Mouse (Mus musculus) ES-E14 (cell line): ENCODE results near the gene Rai14.

Experiments
- CHD2 ChIP-seq: IDR thresholded peaks from 2 replicates; pipeline ENCODE4 v1.6.1; 2014; ENCODE audit warnings: mild to moderate bottlenecking, low read depth, low read length, inconsistent platforms
- HCFC1 ChIP-seq: IDR thresholded peaks from 2 replicates; pipeline ENCODE4 v1.6.1; 2012; ENCODE audit warnings: low read length, inconsistent platforms, borderline replicate concordance; ENCODE audit not compliant: insufficient read depth
- MAFK ChIP-seq: IDR thresholded peaks from 2 replicates; pipeline ENCODE4 v1.6.1; 2014; ENCODE audit warnings: mild to moderate bottlenecking, low read depth, low read length, inconsistent platforms; ENCODE audit not compliant: insufficient read depth
- ZC3H11A ChIP-seq: IDR thresholded peaks from 2 replicates; pipeline ENCODE4 v1.6.1; 2012; ENCODE audit warnings: low read depth, mild to moderate bottlenecking, inconsistent platforms, low read length, borderline replicate concordance

DNA sequence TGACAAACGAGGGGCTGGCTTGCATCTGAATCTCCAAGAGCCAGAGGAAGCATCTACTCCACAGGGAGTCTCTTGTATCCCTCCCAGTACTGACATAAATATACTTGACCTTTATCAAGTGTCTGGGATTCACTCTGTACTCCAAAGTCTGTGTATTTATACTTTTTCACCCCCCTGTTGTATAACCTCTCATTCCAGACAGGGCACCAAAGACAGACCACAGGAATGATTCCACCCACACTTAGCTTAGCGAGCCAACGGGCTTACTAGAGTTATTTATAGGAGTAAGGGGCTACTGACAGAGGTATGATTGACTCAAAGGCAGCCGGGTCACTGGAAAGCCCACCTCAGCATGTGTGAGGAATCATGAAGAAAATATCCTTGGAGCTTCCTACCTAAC lies 35.3 kb upstream of the Rai14 start:
- no peak for TF ChIP-seq HCFC1
- TF ChIP-seq MAFK, result no peak
- TF ChIP-seq ZC3H11A, result no peak
- TF ChIP-seq CHD2, result no peak
